Mouse (Mus musculus) urinary bladder, postnatal 4 days (tissue): Measurements from ENCODE around the gene Nek2.

Source experiments
- DNase-seq, 2 experiments: peaks; one replicate each; pipeline ENCODE4 v3.0.0; 2021 to 2022; ENCODE audit warnings: low spot score in 2 of 2

The Nek2 gene

DNA sequence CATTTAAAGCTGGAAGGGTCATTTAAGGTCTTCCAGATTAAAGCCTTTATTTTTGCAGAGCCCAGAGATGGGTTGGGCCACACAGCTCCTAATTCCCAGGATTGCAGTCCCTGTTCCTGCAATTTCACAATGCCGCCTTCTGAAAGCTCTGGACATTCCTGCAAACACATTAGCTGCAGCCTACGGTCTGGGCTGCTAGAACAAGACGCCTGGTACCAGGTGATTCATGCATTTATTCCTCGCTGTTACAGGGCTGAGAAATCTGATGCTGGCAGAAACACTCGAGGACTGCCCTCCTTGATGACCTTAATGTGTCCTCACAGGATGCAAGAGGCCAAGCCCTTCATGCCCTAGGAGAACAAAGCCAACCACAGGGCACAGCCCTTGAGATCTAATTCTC, 6.3 kb upstream of the Nek2 start:
- no peak for DNase-seq

GRCm38 (mm10) chr1:191816596-191816995, 4.6 kb upstream of the Nek2 start:
- DNase-seq, result no peak

DNA sequence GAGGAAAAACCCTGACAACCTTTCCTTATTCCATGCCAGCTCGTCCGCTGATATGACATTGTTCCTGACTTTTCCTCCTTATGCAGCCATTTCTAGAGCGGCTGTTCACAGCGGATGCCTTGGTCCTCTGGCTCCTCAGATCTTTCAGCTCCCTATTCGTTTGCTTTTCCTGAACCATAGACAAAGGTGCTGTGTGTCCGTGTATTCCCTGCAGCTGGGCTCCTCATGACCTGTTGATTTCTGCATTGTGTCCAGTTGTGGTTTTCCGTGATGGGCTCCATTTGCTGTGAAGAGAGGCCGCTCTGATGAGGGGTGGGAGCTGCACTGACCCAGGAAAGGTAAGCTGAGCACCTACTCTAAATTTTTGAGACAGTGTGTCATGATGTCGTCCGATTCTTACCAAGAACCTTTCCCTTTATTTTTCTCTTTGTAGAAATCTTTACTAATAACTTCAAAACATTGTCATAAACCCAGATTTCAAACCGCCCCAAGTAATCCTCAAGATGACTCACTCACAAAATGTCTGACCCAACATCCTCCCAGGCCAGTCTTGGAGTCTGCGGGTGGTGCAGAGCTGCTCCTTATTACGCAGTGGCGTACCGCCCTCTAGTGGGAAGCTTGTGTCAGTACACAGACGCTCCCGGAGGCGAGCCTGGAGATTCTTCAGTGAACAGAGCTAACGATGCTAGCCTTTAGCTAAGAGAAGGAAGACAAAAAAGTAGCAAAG, 3.7 kb upstream of the Nek2 start:
- peak; percentile 84 to 89 for DNase-seq

DNA sequence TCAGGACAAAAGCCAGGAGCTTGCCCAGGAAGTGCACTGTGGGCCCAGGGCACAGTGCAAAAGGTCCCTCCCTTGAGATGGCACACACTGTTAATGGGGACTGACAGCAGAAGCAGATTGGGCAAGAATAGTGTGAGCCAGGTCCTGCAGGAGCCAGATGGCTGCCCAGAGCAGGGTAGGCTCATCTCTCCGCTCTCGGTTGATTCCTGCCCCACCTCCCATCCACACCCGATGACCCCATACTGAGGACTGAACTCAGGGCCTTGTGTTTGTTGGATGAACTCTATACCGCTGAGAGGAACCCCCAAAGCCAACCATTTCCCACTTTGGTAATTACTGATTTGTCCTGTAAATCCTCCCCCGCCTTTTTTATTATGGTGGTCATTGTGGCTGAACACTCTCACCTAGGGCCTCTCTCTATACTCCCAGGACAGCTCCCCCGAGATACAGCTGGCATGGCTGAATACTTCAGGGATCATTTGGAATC, 3.1 kb upstream of the Nek2 start:
- no peak for DNase-seq

DNA sequence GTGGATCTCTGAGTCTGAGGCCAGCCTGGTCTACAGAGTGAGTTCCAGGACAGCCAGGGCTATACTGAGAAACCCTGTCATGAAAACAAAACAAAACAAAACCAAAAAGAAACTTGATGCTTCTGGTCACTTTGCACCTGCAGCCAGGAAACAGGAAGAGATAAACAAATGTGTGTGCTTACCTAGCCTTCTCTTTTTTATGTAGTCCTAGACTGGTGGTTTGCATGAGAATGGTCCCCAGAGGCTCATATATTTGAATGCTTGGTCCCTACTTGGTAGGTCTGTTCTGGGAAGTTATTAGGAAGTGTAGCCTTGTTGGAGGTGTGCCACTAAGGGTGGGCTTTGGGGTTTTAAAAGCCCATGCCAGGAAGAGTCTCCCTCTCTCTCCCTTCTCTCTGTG, 2.2 kb upstream of the Nek2 start:
- DNase-seq, result no peak

- no peak for DNase-seq
Measured at GRCm38 (mm10) chr1:191820951-191821325, 306 bp upstream of the Nek2 start.

DNA sequence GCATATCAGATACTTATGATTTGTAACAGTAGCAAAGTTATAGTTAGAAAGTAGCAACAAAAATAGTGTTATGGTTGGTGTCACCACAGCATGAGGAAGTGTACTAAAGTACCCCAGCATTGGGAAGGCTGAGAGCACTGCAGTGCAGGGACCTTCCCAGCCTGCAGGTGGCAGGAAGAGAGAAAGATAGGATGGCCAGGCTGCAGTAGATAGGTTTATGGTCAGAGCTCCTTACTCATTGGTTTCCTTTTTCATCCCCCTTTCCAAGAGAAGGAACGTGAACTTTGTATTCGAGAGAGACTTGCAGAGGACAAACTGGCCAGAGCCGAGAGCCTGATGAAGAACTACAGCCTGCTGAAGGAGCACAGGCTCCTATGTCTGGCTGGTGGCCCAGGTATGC, 7.9 kb downstream of the Nek2 start:
- DNase-seq, result no peak

- DNase-seq, result no peak
Measured at GRCm38 (mm10) chr1:191833396-191833795, 12.2 kb downstream of the Nek2 start.

- DNase-seq, result peak; percentile 62 to 76
Measured at GRCm38 (mm10) chr1:191834825-191835224, 13.6 kb downstream of the Nek2 start.

DNA sequence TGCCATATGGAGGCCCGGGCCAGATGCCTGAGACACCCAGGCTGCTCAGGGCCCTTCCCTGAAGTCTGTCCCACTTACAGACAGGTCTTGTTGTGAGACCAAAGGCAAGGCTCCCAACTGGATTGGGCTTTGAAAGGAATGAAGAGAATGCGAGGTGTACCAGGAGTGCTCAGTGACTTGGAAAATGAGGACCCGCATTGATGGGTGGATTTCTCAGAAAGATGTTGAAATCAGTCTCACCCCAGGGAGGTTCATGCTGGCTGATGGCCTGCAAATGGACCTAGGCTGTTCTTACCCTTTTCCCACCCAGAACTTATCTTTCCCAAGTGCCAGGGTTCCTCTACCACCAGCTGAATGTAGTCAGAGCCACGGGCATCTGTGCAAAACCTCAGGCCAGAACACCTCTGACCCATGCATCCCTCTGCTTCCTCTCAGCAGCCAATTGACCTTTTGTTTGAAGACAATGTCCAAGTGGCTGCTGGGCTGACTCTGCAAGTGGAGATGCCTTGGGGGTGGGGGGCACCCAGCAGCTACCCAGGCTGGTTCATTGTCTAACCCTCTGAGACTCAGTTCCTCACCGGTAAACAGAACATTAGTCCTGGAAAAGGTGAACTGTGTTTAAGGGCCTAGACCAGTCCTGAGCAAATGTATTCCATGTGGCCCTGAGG, 15.2 kb downstream of the Nek2 start:
- DNase-seq, result no peak

DNA sequence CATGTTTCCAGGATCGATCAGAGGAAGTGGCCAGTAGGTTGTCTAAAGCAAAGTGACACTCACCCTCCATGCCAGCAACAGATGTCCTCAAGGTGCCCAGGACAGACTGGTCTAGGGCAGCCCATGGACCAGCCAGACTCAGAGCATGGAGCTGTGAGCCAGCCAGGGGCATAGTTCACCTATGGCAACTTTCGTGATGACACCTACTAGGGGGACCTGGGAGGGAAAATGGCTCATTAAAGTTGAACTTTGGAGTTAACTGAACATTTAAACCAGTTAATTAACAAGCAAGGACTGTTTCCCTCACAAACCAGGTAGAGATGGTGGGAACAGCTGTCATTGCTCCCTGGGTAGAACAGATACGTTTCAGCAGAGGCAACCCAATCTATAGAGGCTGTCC, 16.4 kb downstream of the Nek2 start:
- no peak for DNase-seq

- no peak for DNase-seq
Measured at GRCm38 (mm10) chr1:191838994-191839741, 17.9 kb downstream of the Nek2 start.

GRCm38 (mm10) chr1:191840774-191841565, 19.7 kb downstream of the Nek2 start:
- no peak for DNase-seq

DNA sequence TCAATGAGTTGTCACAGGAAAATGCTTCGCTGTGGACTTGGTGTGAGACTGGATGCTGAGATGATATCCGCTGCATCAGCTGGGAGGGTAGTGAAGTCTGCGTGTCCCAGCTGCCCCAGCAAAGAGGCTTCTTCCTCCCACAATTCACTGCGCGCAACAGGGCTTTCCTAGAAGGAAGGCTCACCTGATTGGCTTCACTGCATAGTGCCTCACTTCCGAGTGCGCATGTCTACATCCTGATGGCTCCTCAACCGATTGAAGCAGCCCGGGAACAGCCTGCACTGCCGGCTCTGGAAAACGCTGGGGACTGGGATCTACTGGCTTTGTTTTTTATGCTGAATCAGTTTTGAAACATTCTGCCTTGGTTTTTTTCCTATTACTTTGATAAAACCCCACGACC, 21.0 kb downstream of the Nek2 start:
- no peak for DNase-seq

GRCm38 (mm10) chr1:191846667-191847066, 25.4 kb downstream of the Nek2 start:
- no peak for DNase-seq

DNA sequence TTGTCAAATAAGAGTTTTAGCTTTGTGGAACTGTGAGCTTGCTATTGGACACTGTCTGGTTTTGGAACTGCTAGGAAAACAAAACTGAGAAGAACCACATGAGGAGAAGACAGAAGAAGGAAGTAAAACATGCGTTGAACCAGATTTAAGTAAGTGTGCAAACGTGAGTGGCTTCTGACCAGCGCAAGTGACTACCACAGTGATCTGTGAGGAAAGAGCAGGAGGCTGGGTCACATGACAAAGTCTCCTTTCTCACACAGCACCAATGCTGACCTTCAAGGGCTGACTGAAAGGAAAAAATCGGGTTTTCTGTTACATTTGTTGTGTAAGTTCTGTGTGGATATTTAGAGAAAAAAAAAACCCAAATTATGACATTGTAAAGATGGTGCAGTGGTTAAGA, 28.3 kb downstream of the Nek2 start:
- no peak for DNase-seq

GRCm38 (mm10) chr1:191853442-191853841, 32.2 kb downstream of the Nek2 start:
- DNase-seq, result no peak

- DNase-seq, result no peak
Measured at GRCm38 (mm10) chr1:191854716-191855115, 33.5 kb downstream of the Nek2 start.

GRCm38 (mm10) chr1:191855136-191855878, 34.1 kb downstream of the Nek2 start:
- no peak for DNase-seq

DNA sequence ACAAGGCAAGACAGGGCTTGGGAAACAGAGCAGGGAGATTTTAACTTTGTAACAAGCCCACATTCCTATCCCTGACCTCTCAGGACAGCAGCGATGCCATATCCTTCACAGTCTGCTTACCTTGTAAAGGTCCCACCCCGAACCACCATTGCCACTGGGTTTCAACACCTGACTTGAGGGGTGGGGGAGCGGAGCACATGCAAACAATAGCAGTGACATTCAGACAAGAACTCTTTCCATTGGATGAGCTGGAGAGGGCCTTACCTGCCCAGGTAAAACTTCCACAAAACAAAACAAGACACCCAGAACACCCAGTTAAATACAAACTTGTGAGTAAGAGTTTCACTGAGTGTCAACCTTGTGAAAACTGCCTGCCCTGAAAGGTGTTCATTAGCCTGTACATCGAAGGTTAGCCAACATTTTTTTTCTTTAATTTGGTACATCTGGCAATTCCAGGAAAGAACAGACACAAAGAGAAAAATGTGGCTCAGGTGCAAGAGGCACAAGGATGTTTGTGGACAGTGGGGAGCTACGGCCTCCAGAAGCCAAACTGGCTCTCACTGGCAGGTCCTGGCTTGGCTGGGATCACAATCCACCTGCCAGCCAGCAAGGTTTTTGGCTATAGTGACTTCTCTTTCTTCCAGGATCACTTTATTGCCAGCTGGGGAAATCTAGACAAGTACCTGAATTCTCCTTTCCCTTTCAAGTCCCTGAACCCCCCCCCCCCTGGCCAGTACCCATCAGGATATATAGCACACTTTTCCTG, 35.8 kb downstream of the Nek2 start:
- DNase-seq, result no peak
